Mouse (Mus musculus): ENCODE measurements around the gene Wnt7b. TPM values are rescaled to one million over a fixed set of nuclear protein-coding genes. Genes with fewer than 3 reads are reported as not detected.

Gene Wnt7b
- total and polyA plus RNA-seq, 2 experiments: 0.06 to 0.09 TPM

DNA sequence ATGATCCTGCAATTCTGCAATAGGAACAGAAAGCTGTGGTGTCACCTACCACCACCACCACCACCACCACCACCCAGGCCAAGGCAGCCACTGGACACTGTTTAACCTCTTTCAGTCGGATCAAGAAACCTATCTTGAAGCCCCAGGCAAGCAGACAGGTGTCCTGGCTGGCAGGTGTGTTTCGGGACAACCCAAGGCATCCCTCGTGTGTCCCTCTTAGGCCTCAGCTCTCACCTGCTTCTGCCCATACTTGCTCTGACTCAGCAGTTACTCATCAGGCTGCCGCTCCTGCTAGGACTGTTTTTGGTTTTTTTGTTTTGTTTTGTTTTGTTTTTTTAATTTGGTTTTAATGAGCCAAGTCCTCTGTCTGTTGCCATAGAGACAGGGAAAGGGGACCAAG, 35.8 kb downstream of the Wnt7b start:
- WGBS: 74% methylated on average over 4 of the region's 4 CpGs
- Histone ChIP-seq H3K27ac (replicated peaks; ENCODE audit: insufficient read depth, low read depth, low read length) (no peak overlapping the region), H3K36me3 (ENCODE audit: control insufficient read depth, insufficient read depth, low read length) (no peaks in the 10 kb centered on the region), H3K4me1 (ENCODE audit: control insufficient read depth, insufficient read depth, low read length) (no peaks in the 10 kb centered on the region), H3K9ac (ENCODE audit: low read depth, low read length) (no peak overlapping the region), H3K4me3 (ENCODE audit: insufficient read depth, low read depth, low read length) (no peak overlapping the region), H3K27me3 (ENCODE audit: control insufficient read depth, insufficient read depth, low read length) (no peaks in the 10 kb centered on the region), H3K79me2 (ENCODE audit: control insufficient read depth, insufficient read depth, low read length) (no peaks in the 10 kb centered on the region)
- DNase-seq (ENCODE audit: extremely low read depth, low read depth, low spot score): no peak
- no peak for TF ChIP-seq CTCF (IDR thresholded peaks at IDR 0.05; ENCODE audit: low read depth, low read length)
- TF ChIP-seq POLR2A (IDR thresholded peaks at IDR 0.05; ENCODE audit: extremely low read depth, insufficient read depth, low read length): no peak

DNA sequence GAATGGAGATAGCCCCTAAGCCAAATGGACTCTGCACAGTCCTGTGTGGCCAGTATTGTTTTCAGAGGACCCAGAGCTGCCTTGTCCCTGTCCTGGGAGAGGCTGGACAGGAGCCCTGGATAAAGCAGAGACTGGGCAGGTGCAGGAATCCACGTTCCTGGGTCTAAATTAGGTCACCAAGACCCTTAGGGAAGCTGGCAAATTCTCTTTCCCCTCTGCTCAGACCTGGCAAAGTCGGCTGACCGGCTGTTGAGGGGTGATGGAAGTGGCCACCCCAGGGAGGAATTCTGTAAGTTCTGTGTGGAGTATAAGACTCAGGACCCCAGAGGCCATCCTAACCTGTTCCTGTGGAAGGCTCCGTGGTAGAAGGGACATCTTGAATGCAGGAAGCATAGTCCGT, 36.9 kb downstream of the Wnt7b start:
- Histone ChIP-seq H3K36me3 (ENCODE audit: control insufficient read depth, insufficient read depth, low read length) (no peaks in the 10 kb centered on the region), H3K79me2 (ENCODE audit: control insufficient read depth, insufficient read depth, low read length) (no peaks in the 10 kb centered on the region), H3K9ac (ENCODE audit: low read depth, low read length) (no peak overlapping the region), H3K4me3 (ENCODE audit: insufficient read depth, low read depth, low read length) (no peak overlapping the region), H3K27me3 (ENCODE audit: control insufficient read depth, insufficient read depth, low read length) (no peaks in the 10 kb centered on the region), H3K4me1 (ENCODE audit: control insufficient read depth, insufficient read depth, low read length) (no peaks in the 10 kb centered on the region), H3K27ac (replicated peaks; ENCODE audit: insufficient read depth, low read depth, low read length) (no peak overlapping the region)
- no peak for TF ChIP-seq CTCF (IDR thresholded peaks at IDR 0.05; ENCODE audit: low read depth, low read length)
- TF ChIP-seq POLR2A (IDR thresholded peaks at IDR 0.05; ENCODE audit: extremely low read depth, insufficient read depth, low read length): no peak
- DNase-seq (ENCODE audit: extremely low read depth, low read depth, low spot score): no peak
- 86% methylated on average over 5 of the region's 5 CpGs for WGBS

DNA sequence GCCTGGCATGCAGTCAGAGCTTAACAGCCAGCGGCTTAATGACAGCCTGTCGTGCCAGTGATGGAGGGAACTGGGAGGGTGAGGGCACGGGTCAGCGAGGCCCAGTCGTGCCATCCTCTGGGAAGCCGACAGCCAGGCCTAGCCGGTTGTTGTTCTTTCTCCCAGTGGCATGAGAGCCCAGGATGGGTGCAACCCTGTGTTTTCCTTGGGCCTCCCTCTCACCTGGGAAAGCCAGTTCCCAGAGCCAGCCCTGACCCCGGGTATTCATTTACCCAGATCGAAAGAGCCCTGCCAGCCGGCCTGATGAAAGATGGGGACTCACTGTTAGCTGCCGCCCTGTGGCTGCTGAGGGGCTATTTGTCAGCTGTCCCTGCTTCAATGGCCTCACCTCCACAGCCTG, 44.1 kb downstream of the Wnt7b start:
- Histone ChIP-seq H3K4me3 (ENCODE audit: insufficient read depth, low read depth, low read length) (no peak overlapping the region), H3K36me3 (ENCODE audit: control insufficient read depth, insufficient read depth, low read length) (no peaks in the 10 kb centered on the region)
- 37% methylated on average over 11 of the region's 11 CpGs for WGBS

DNA sequence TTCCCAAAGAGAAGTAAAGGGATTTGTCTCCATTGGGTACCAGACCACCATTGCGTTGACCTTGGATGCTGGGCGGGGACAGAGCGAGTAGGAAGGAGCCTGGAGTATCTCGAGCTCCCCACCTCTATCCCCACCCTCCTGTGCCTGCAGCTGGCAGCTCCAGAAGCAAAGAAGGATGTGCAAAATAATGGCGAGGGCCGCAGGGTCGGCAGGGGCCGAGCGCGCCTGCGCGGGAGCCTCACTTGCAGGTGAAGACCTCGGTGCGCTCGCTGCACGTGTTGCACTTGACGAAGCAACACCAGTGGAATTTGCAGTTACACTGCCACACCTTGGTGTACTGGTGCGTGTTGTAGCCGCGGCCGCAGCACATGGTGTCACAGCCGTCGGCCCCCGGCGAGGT, 45.1 kb downstream of the Wnt7b start:
- no peak overlapping the region for H3K4me3 ChIP-seq (ENCODE audit: insufficient read depth, low read depth, low read length)
- no peak overlapping the region for H3K27ac ChIP-seq (replicated peaks; ENCODE audit: insufficient read depth, low read depth, low read length)
- 78% methylated on average over 25 of the region's 25 CpGs for WGBS

More for the DNA sequence above, 44.1 kb downstream of the Wnt7b start:
- Histone ChIP-seq H3K27ac (replicated peaks; ENCODE audit: insufficient read depth, low read depth, low read length) (no peak overlapping the region), H3K9ac (ENCODE audit: low read depth, low read length) (no peak overlapping the region), H3K79me2 (ENCODE audit: control insufficient read depth, insufficient read depth, low read length) (no peaks in the 10 kb centered on the region), H3K4me1 (ENCODE audit: control insufficient read depth, insufficient read depth, low read length) (no peaks in the 10 kb centered on the region), H3K27me3 (ENCODE audit: control insufficient read depth, insufficient read depth, low read length) (no peaks in the 10 kb centered on the region)
- no peak for TF ChIP-seq POLR2A (IDR thresholded peaks at IDR 0.05; ENCODE audit: extremely low read depth, insufficient read depth, low read length)
- no peak for TF ChIP-seq CTCF (IDR thresholded peaks at IDR 0.05; ENCODE audit: low read depth, low read length)
- DNase-seq (ENCODE audit: extremely low read depth, low read depth, low spot score): peak; percentile 5

DNA sequence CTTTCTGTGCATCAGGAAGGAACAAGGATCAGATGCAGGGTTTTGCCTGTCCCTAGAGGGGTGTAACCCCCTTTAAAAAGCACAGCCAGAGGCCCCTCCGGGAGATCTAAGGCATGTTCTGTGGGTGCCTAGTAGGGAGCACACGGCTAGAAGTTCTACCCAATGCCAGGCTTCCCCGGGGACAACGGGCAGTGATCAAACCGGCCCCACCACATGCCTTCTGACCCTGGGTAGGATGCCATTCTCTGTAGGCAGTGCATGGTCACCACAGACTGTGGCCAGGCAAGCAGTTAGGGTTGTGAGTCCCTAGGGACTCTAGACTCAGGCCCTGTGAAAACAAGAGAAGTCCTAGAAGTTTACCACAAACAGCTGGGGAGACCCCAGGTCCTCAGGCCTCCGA, 47.6 kb downstream of the Wnt7b start:
- Histone ChIP-seq H3K79me2 (ENCODE audit: control insufficient read depth, insufficient read depth, low read length) (no peaks in the 10 kb centered on the region), H3K36me3 (ENCODE audit: control insufficient read depth, insufficient read depth, low read length) (no peaks in the 10 kb centered on the region), H3K27ac (replicated peaks; ENCODE audit: insufficient read depth, low read depth, low read length) (no peak overlapping the region), H3K27me3 (ENCODE audit: control insufficient read depth, insufficient read depth, low read length) (no peaks in the 10 kb centered on the region), H3K4me3 (ENCODE audit: insufficient read depth, low read depth, low read length) (no peak overlapping the region), H3K4me1 (ENCODE audit: control insufficient read depth, insufficient read depth, low read length) (no peaks in the 10 kb centered on the region), H3K9ac (ENCODE audit: low read depth, low read length) (no peak overlapping the region)
- no peak for DNase-seq (ENCODE audit: extremely low read depth, low read depth, low spot score)
- TF ChIP-seq POLR2A (IDR thresholded peaks at IDR 0.05; ENCODE audit: extremely low read depth, insufficient read depth, low read length): no peak
- TF ChIP-seq CTCF (IDR thresholded peaks at IDR 0.05; ENCODE audit: low read depth, low read length): no peak
- WGBS: 83% methylated on average over 6 of the region's 6 CpGs

More for the DNA sequence above, 45.1 kb downstream of the Wnt7b start:
- Histone ChIP-seq H3K4me1 (ENCODE audit: control insufficient read depth, insufficient read depth, low read length) (no peaks in the 10 kb centered on the region), H3K9ac (ENCODE audit: low read depth, low read length) (no peak overlapping the region), H3K27me3 (ENCODE audit: control insufficient read depth, insufficient read depth, low read length) (no peaks in the 10 kb centered on the region), H3K79me2 (ENCODE audit: control insufficient read depth, insufficient read depth, low read length) (no peaks in the 10 kb centered on the region), H3K36me3 (ENCODE audit: control insufficient read depth, insufficient read depth, low read length) (no peaks in the 10 kb centered on the region)
- TF ChIP-seq POLR2A (IDR thresholded peaks at IDR 0.05; ENCODE audit: extremely low read depth, insufficient read depth, low read length): no peak
- TF ChIP-seq CTCF (IDR thresholded peaks at IDR 0.05; ENCODE audit: low read depth, low read length): no peak
- DNase-seq (ENCODE audit: extremely low read depth, low read depth, low spot score): no peak

DNA sequence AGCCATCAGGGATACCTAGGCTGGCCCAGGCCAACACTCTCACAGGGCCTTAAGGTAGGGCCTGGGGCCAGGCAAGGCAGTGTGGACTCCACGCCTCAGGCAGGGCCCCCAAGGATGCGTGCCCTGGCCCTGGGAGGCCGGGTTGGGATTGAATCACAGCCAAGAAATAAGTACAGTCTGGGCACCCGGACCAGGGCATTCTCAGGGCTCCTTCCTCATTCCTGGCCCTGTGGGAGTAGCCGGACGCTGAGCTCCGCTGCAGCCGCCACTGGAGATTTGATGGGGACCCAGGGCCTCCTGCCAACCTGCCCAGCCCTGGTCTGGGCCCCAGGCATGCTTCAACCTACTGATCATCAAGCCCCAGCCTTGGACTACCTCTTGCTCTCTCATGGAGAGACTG, 48.1 kb downstream of the Wnt7b start:
- no peak overlapping the region for H3K4me3 ChIP-seq (ENCODE audit: insufficient read depth, low read depth, low read length)
- no peak overlapping the region for H3K9ac ChIP-seq (ENCODE audit: low read depth, low read length)
- no peaks in the 10 kb centered on the region for H3K27me3 ChIP-seq (ENCODE audit: control insufficient read depth, insufficient read depth, low read length)
- no peaks in the 10 kb centered on the region for H3K4me1 ChIP-seq (ENCODE audit: control insufficient read depth, insufficient read depth, low read length)
- H3K27ac ChIP-seq (replicated peaks; ENCODE audit: insufficient read depth, low read depth, low read length): no peak overlapping the region
- TF ChIP-seq POLR2A (IDR thresholded peaks at IDR 0.05; ENCODE audit: extremely low read depth, insufficient read depth, low read length) (no peak), CTCF (IDR thresholded peaks at IDR 0.05; ENCODE audit: low read depth, low read length) (no peak)
- no peaks in the 10 kb centered on the region for H3K79me2 ChIP-seq (ENCODE audit: control insufficient read depth, insufficient read depth, low read length)
- no peaks in the 10 kb centered on the region for H3K36me3 ChIP-seq (ENCODE audit: control insufficient read depth, insufficient read depth, low read length)
- no peak for DNase-seq (ENCODE audit: extremely low read depth, low read depth, low spot score)
- WGBS: 83% methylated on average over 8 of the region's 8 CpGs

All from liver, adult 2 months (tissue).